Mouse (Mus musculus) spleen, adult 2 months (tissue): Measurements from ENCODE around the gene Acp5.

Source experiments
- CTCF ChIP-seq: fragments of 200-500 bp; IDR thresholded peaks from 2 replicates; pipeline ENCODE4 v1.5.1; 2011; ENCODE audit warnings: mild to moderate bottlenecking, inconsistent platforms; ENCODE audit not compliant: insufficient read depth, insufficient read length, insufficient replicate concordance; ENCODE audit errors: extremely low read depth
- POLR2A ChIP-seq: fragments of 200-500 bp; IDR thresholded peaks from 2 replicates; pipeline ENCODE4 v1.6.1; 2011; ENCODE audit warnings: low read depth, low read length, inconsistent platforms

DNA sequence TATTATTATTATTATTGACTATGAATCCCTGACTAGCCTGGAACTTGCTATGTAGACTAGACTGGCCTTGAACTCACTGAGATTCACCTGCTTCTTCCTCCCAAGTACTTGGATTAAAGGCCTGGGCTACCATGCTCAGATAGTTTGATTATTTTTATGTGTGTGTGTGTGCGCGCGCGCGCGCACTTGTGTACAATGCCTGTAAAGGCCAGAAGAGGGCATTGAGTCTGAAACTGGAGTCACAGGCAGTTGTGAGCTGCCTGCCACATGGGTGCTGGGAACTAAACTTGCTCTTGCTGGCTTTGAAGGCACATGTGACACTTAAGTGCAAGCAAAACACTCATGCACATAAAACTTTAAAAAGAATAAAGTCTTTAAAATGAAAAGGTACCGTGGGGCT lies 46.2 kb downstream of the Acp5 start:
- TF ChIP-seq CTCF: no peak
- no peak for TF ChIP-seq POLR2A
